Mouse (Mus musculus): ENCODE data around the gene 9930021J03Rik. TPM values are rescaled to one million over a fixed set of nuclear protein-coding genes. Genes with fewer than 3 reads are reported as not detected.

The 9930021J03Rik gene
- polyA plus RNA-seq, 1 experiment from 2014 or later = 7.1 TPM

GRCm38 (mm10) chr19:29666965-29667594 is 138.7 kb downstream of the 9930021J03Rik start:
- no peaks in the 10 kb centered on the region for H3K9me3 ChIP-seq (ENCODE audit: control insufficient read depth, low read length)
- no peak overlapping the region for H3K4me3 ChIP-seq (replicated peaks; ENCODE audit: low read length)
- H3K4me1 ChIP-seq (replicated peaks; ENCODE audit: control insufficient read depth, insufficient read depth, low read length) = no peaks in the 10 kb centered on the region
- H3K36me3 ChIP-seq (ENCODE audit: control insufficient read depth, insufficient read depth) = no peaks in the 10 kb centered on the region
- WGBS = 85% methylated on average over 5 of the region's 5 CpGs
- no peaks in the 10 kb centered on the region for H3K27me3 ChIP-seq (replicated peaks; ENCODE audit: control insufficient read depth, insufficient read depth, low read length)
- H3K9ac ChIP-seq (replicated peaks; ENCODE audit: low read depth, low read length) = no peak overlapping the region
- no peak overlapping the region for H3K4me2 ChIP-seq (ENCODE audit: low read length)
- no peak for ATAC-seq
- H3K27ac ChIP-seq (ENCODE audit: low read length) = no peak overlapping the region

GRCm38 (mm10) chr19:29666164-29666563 is 139.6 kb downstream of the 9930021J03Rik start:
- Histone ChIP-seq H3K4me3 (replicated peaks; ENCODE audit: low read length) (no peak overlapping the region), H3K9ac (replicated peaks; ENCODE audit: low read depth, low read length) (no peak overlapping the region), H3K27ac (ENCODE audit: low read length) (no peak overlapping the region), H3K27me3 (replicated peaks; ENCODE audit: control insufficient read depth, insufficient read depth, low read length) (no peaks in the 10 kb centered on the region), H3K4me1 (replicated peaks; ENCODE audit: control insufficient read depth, insufficient read depth, low read length) (no peaks in the 10 kb centered on the region), H3K36me3 (ENCODE audit: control insufficient read depth, insufficient read depth) (no peaks in the 10 kb centered on the region), H3K9me3 (ENCODE audit: control insufficient read depth, low read length) (no peaks in the 10 kb centered on the region), H3K4me2 (ENCODE audit: low read length) (no peak overlapping the region)
- WGBS = 92% methylated on average over 4 of the region's 4 CpGs
- ATAC-seq = no peak

GRCm38 (mm10) chr19:29664934-29665333 is 140.9 kb downstream of the 9930021J03Rik start:
- no peaks in the 10 kb centered on the region for H3K36me3 ChIP-seq (ENCODE audit: control insufficient read depth, insufficient read depth)
- H3K4me1 ChIP-seq (replicated peaks; ENCODE audit: control insufficient read depth, insufficient read depth, low read length) = no peaks in the 10 kb centered on the region
- H3K27ac ChIP-seq (ENCODE audit: low read length) = no peak overlapping the region
- H3K27me3 ChIP-seq (replicated peaks; ENCODE audit: control insufficient read depth, insufficient read depth, low read length) = no peaks in the 10 kb centered on the region
- H3K4me2 ChIP-seq (ENCODE audit: low read length) = no peak overlapping the region
- ATAC-seq = no peak
- H3K4me3 ChIP-seq (replicated peaks; ENCODE audit: low read length) = no peak overlapping the region
- H3K9ac ChIP-seq (replicated peaks; ENCODE audit: low read depth, low read length) = no peak overlapping the region
- no peaks in the 10 kb centered on the region for H3K9me3 ChIP-seq (ENCODE audit: control insufficient read depth, low read length)
- WGBS = 88% methylated on average over 5 of the region's 5 CpGs

Other genes with a start within 250 kb of the 9930021J03Rik start
- 7.2 and 8.2 TPM in 2 replicates for gene Ermp1, start 157.6 kb downstream of the 9930021J03Rik start, polyA plus RNA-seq (2015; fragmentation: Nextera tagmentation; extraction: Ambion mirVana)
- gene Mlana, start 108.2 kb downstream of the 9930021J03Rik start, polyA plus RNA-seq (2015; fragmentation: Nextera tagmentation; extraction: Ambion mirVana) = not detected in 2 replicates
- gene Ranbp6, start 7.0 kb upstream of the 9930021J03Rik start, polyA plus RNA-seq (2015; fragmentation: Nextera tagmentation; extraction: Ambion mirVana) = 43.5 and 44.8 TPM in 2 replicates
- gene Il33, start 119.1 kb upstream of the 9930021J03Rik start, polyA plus RNA-seq (2015; fragmentation: Nextera tagmentation; extraction: Ambion mirVana) = 0.71 and 1.1 TPM in 2 replicates
- not detected in 2 replicates for gene Trpd52l3, start 197.8 kb upstream of the 9930021J03Rik start, polyA plus RNA-seq (2015; fragmentation: Nextera tagmentation; extraction: Ambion mirVana)
- 73.3 and 74.2 TPM in 2 replicates for gene Uhrf2, start 224.5 kb upstream of the 9930021J03Rik start, polyA plus RNA-seq (2015; fragmentation: Nextera tagmentation; extraction: Ambion mirVana)